Mouse (Mus musculus): ENCODE measurements around the gene Gm14819. TPM values are rescaled to one million over a fixed set of nuclear protein-coding genes. Genes with fewer than 3 reads are reported as not detected.

The Gm14819 gene
- not detected for polyA plus RNA-seq (2017; shearing (Covaris generic))

DNA sequence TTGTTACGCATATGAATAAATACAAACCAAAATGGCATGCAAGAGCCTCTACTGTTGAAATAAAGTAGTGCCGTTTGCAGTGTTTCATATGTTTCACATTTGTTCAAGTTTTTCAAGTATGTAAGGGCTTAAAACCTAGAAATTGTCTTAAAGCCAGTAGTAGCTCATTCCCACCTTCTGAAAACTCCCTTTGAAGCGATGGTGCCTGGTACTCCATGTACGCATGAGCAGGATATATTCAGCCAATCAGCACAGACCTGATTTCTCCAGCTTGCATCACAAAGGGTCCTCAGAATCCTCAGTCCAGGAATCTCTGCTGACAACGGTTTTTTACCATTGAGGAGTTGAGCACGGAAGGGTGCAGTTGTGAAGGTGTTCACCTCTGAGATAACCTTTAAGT is at the start of gene Gm14819:
TSS of gene Gm14819 (plus strand) at position 301 of the 400 bp plus-strand sequence.

Data from effector memory CD4-positive, alpha-beta T cell, adult 7 months (primary cell).